Mouse (Mus musculus): ENCODE measurements around the gene Rsph3a. TPM values are rescaled to one million over a fixed set of nuclear protein-coding genes. Genes with fewer than 3 reads are reported as not detected.

Rsph3a gene
- 507 TPM for polyA plus RNA-seq (2014; fragmentation: Illumina TruSeq; extraction: RNeasy Lipid Tissue Mini Kit (QIAGEN cat#74804); ENCODE audit: low read depth, low replicate concordance)

DNA sequence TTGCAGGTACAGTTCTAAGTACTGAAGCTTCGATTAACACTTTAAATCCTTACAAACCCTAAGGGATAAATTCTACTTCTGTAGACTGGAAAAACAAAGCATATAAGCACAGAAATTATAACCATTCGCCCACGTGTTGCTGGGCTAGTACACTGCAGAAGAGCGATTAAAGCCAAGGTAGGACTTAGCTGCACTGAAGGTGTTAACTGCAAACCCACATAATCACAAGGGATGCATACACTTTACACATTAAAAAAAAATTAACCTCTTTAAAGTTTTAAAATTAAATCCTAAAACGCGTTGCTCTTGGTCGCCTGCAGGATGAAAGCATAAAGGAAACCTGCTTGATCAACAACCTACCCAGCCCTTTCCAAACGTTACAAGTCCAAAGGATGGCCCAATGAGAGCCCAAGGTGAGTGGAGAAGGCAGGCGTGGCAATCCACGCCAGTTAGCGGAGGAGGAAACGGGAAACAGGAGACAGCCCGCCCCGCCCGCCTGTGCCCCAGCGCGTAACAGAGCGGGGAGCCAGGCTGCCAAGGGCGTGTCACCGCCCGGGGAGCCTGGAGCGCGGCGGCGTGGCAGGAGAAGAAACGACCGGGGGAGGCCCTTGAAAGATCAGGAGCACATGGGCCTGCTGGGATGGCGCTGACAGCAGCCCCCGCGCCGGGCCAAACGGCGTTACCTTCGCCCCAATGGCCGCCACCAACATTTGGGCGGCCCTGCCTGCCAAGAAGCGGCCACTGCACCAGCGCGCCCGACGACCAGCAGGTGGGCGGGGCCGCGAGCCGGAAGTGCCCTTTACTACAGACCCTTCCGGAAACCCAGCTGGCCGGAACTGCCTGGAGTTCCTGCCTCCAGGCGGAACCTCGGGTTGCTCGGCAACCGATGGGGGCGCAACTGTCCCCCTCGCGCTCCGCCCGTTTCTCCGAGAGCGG, at the start of gene Rsph3a:
Gene Rsph3a, plus strand, starts transcription at position 498 of the 936 bp plus-strand sequence.

DNA sequence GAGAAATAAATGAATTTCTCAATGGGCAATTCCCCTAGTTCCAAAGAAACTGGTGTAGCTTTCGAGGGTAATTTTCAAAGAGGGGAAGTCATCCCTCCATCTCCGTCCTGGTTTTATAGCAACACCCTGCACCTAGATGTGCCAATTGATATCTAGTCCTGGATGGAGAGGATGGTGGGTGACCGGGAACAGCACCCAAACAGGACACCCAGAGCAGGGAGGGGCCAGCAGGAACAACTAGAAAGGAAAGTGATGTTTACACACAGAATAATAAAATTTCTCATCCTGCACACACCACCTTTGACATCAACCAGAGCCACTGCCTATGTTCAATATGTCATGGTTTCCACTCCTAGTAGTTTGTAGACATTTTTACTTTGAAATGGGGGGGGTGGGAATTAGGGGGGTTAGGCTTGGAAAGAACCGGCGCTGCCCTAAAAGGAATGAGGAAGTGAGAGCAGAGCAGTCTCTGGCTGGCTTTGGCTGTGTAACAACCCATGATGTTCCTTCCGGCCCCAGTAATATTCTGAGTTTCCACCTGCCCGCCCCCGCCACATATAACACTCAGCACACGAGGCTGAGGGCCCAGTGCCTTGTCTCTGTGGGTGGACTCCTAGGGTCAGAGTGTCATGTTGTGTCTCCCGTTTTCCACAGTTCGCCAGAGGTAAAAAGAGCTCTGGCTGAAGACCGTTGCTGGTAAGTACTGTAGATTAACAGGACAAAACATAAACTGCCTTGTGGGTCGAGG, 19.8 kb upstream of the Rsph3a start, which contains the start of gene Tagap:
Gene Tagap, plus strand, starts transcription at position 588 of the 748 bp plus-strand sequence.

Other genes with a start within 250 kb of the Rsph3a start
- gene Fndc1, start 118.3 kb upstream of the Rsph3a start, polyA plus RNA-seq (2014; fragmentation: Illumina TruSeq; extraction: RNeasy Lipid Tissue Mini Kit (QIAGEN cat#74804); ENCODE audit: low read depth, low replicate concordance), result 0.57 TPM
- 0.45 TPM for gene Tagap, start 19.6 kb upstream of the Rsph3a start, polyA plus RNA-seq (2014; fragmentation: Illumina TruSeq; extraction: RNeasy Lipid Tissue Mini Kit (QIAGEN cat#74804); ENCODE audit: low read depth, low replicate concordance)
- not detected for gene Gm49673, start 202.2 kb downstream of the Rsph3a start, polyA plus RNA-seq (2014; fragmentation: Illumina TruSeq; extraction: RNeasy Lipid Tissue Mini Kit (QIAGEN cat#74804); ENCODE audit: low read depth, low replicate concordance)
- gene Rnaset2a, start 202.5 kb downstream of the Rsph3a start, polyA plus RNA-seq (2014; fragmentation: Illumina TruSeq; extraction: RNeasy Lipid Tissue Mini Kit (QIAGEN cat#74804); ENCODE audit: low read depth, low replicate concordance), result 4.9 TPM
- 129 TPM for gene Fgfr1op, start 219.9 kb downstream of the Rsph3a start, polyA plus RNA-seq (2014; fragmentation: Illumina TruSeq; extraction: RNeasy Lipid Tissue Mini Kit (QIAGEN cat#74804); ENCODE audit: low read depth, low replicate concordance)

All from testis, adult 10 weeks (tissue).